Mouse (Mus musculus) bone marrow, adult 2 months (tissue): ENCODE results near the gene Nxt1. TPM values are rescaled to one million over a fixed set of nuclear protein-coding genes. Genes with fewer than 3 reads are reported as not detected.

ENCODE experiments used
- H3K27ac ChIP-seq: fragments of 200-500 bp; 2 replicates; pipeline ENCODE4 v1.5.1; 2012; ENCODE audit warnings: low read depth, mild to moderate bottlenecking, control low read depth, inconsistent platforms, low read length; ENCODE audit not compliant: control insufficient read depth, poor library complexity, insufficient read depth
- H3K4me1 ChIP-seq: fragments of 200-500 bp; 2 replicates; pipeline ENCODE4 v1.6.1; 2011; ENCODE audit warnings: low read length; ENCODE audit not compliant: control insufficient read depth, insufficient read depth
- H3K4me3 ChIP-seq: fragments of 200-500 bp; replicated peaks from 2 replicates; pipeline ENCODE3; 2011; ENCODE audit warnings: mild to moderate bottlenecking, low read depth, low read length, control low read depth; ENCODE audit not compliant: control insufficient read depth
- CTCF ChIP-seq: fragments of 200-500 bp; IDR thresholded peaks from 2 replicates; pipeline ENCODE4 v1.5.1; 2011; ENCODE audit warnings: low read length, control low read depth; ENCODE audit not compliant: control insufficient read depth, insufficient read depth
- POLR2A ChIP-seq: fragments of 200-500 bp; IDR thresholded peaks from 2 replicates; pipeline ENCODE4 v1.6.1; 2011; ENCODE audit warnings: low read depth, mild to moderate bottlenecking, control low read depth, low read length, borderline replicate concordance; ENCODE audit not compliant: control insufficient read depth
- WGBS: fragments of 180-500 bp; shearing (Covaris S2); methylation state at CpG from one replicate; pipeline ENCODE4 v1.1.7; 2018; 5-methylcytosine and 5-hydroxymethylcytosine counted together
- polyA plus RNA-seq: library from polyadenylated mRNA; stranded (reverse); fragments of >200 nt; gene quantifications from 2 replicates; pipeline ENCODE4 v1.2.4, GENCODE M21; 2011; ENCODE audit warnings: low replicate concordance; ENCODE audit not compliant: missing spikeins, insufficient read depth, insufficient read length

The Nxt1 gene
- polyA plus RNA-seq, 1 experiment = 36.9 TPM

- TF ChIP-seq POLR2A (no peak), CTCF (no peak)
Measured at GRCm38 (mm10) chr2:148683031-148683430, 10.6 kb downstream of the Nxt1 start.

GRCm38 (mm10) chr2:148684972-148685371 lies 12.6 kb downstream of the Nxt1 start:
- peaks cover 3% of the 10 kb centered on the region for H3K4me1 ChIP-seq
- TF ChIP-seq CTCF (no peak), POLR2A (no peak)
- H3K27ac ChIP-seq = no peak overlapping the region
- WGBS = 77% methylated on average over 2 of the region's 2 CpGs
- no peak overlapping the region for H3K4me3 ChIP-seq

More at GRCm38 (mm10) chr2:148683031-148683430, 10.6 kb downstream of the Nxt1 start:
- H3K4me3 ChIP-seq = no peak overlapping the region
- H3K4me1 ChIP-seq = peaks cover 3% of the 10 kb centered on the region
- H3K27ac ChIP-seq = no peak overlapping the region
- WGBS = 60% methylated on average over 1 of the region's 1 CpGs

DNA sequence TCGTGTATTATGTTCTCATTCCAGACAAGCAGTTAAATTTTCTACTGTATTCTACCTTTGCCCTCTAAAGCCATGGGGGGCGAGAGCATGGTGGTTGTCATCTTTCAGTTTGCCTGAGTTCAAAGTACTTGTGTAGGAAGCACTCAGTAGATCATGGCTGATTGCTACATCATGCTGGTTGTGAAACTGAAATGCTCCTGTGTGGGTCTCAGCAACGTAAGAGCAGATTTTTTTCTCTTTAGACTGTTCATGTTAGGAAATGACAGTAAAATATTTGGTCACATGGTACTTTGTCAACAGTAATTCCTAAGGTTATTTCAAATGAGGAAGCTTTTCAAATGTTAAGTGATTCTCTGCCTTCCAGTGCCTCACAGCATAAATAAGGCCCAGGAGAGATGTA lies 13.3 kb downstream of the Nxt1 start:
- 51% methylated on average over 3 of the region's 3 CpGs for whole genome bisulfite sequencing
- Histone ChIP-seq H3K4me1 (peaks cover 3% of the 10 kb centered on the region), H3K27ac (no peak overlapping the region; the same call in 1 of the 2 replicates), H3K4me3 (no peak overlapping the region)
- TF ChIP-seq CTCF (no peak), POLR2A (no peak)

DNA sequence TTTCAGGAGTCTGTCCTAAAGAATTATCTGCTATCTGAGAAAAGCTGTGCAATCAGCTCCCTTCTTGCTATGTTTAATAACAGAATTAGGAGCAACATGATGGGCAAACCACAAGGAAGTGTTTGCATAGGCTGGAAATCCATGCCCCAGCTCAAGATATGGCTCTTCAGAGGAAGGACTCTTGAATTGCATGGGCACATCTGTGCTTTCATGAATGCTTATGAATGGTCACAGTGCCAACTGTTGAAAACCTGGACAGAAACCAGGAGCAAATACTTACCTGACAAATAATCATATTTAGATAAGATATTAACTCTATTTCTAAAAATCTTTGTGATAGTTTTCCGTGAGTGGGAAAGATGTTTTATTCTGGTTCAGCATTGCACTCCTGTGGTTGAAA lies 14.5 kb downstream of the Nxt1 start:
- no peak overlapping the region for H3K27ac ChIP-seq
- 85% methylated on average over 1 of the region's 1 CpGs for WGBS
- TF ChIP-seq CTCF (no peak), POLR2A (no peak)
- no peak overlapping the region for H3K4me3 ChIP-seq
- H3K4me1 ChIP-seq = peaks cover 3% of the 10 kb centered on the region

DNA sequence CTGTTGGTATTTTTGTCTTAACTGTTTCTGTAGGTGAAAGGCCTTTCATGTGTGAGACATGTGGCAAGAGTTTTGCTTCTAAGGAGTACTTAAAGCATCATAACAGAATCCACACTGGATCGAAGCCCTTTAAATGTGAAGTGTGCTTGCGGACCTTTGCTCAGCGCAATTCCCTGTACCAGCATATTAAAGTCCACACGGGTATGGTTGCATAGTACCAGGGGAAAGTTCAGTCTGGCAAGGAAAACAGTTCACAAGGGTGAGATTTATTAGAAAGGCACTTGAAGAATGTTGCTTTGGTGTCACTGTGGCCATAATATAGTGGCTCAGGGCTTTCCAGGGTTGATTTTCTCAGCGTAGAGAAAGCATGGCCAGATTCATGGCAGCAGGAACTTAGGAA lies 15.6 kb downstream of the Nxt1 start:
- TF ChIP-seq POLR2A (no peak), CTCF (no peak)
- Histone ChIP-seq H3K4me1 (peaks cover 3% of the 10 kb centered on the region), H3K27ac (no peak overlapping the region), H3K4me3 (no peak overlapping the region)
- 93% methylated on average over 5 of the region's 5 CpGs for WGBS

GRCm38 (mm10) chr2:148689444-148690140 lies 17.2 kb downstream of the Nxt1 start:
- Histone ChIP-seq H3K27ac (no peak overlapping the region; the same call in 1 of the 2 replicates), H3K4me1 (peaks cover 3% of the 10 kb centered on the region), H3K4me3 (no peak overlapping the region)
- WGBS = 84% methylated on average over 6 of the region's 6 CpGs
- no peak for TF ChIP-seq POLR2A

- H3K27ac ChIP-seq = no peak overlapping the region; the same call in 1 of the 2 replicates
- 91% methylated on average over 3 of the region's 3 CpGs for WGBS
- TF ChIP-seq POLR2A (no peak), CTCF (no peak)
- H3K4me1 ChIP-seq = no peaks in the 10 kb centered on the region
- H3K4me3 ChIP-seq = no peak overlapping the region
Measured at GRCm38 (mm10) chr2:148690291-148690690, 17.9 kb downstream of the Nxt1 start.

DNA sequence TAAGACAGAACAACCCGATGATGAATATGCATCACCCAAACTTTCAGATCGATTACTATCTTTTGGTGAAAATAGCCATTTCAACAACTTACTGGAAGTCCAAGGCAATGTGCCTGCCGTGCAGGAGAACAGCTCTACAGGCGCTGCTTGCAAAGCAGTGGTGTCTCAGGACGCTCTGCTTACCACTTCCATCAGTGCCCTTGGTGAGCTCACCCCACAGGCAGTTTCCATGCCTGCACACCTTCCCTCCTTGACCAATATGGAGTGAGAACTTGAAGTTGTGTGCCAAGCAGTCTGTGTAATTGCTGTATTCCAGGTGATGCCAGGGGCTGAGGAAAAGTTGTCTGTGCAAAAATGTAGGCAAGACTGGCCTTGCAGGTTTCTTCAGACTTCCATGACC lies 18.4 kb downstream of the Nxt1 start:
- no peak overlapping the region for H3K4me3 ChIP-seq
- TF ChIP-seq CTCF (no peak), POLR2A (no peak)
- 94% methylated on average over 5 of the region's 5 CpGs for WGBS
- H3K4me1 ChIP-seq = no peaks in the 10 kb centered on the region
- H3K27ac ChIP-seq = no peak overlapping the region

DNA sequence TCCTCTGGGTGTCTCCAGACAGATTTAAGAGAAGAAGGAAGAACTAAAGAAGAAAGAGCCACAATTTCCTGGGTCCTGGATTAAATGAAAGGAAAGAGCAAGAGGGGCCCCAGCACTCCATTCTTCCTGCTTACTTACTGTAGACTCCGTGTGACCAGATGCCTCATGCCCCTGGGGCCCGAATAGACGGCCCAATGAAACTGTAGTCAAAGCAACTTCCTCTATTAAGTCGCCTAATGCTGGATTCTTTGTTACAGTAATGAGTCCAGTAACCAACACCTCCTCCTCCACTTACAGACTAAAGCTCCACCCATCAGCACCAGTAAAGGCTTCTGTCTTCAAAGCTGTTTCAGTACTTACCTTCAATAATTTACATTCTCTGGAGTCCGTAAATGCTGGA lies 26.2 kb downstream of the Nxt1 start:
- H3K27ac ChIP-seq = no peak overlapping the region
- no peaks in the 10 kb centered on the region for H3K4me1 ChIP-seq
- WGBS = 46% methylated on average over 5 of the region's 5 CpGs
- TF ChIP-seq CTCF (no peak), POLR2A (no peak)
- H3K4me3 ChIP-seq = no peak overlapping the region
